Mouse (Mus musculus) small intestine, adult 2 months (tissue): ENCODE measurements around the gene Sgms1.

ENCODE experiments used
- CTCF ChIP-seq: fragments of 200-500 bp; IDR thresholded peaks from 2 replicates; pipeline ENCODE4 v1.5.1; 2012; ENCODE audit warnings: low read depth, mild to moderate bottlenecking, control low read depth, inconsistent platforms, low read length, moderate library complexity, mixed read lengths; ENCODE audit not compliant: insufficient replicate concordance, insufficient read length; ENCODE audit errors: extremely low read depth
- POLR2A ChIP-seq: fragments of 200-500 bp; IDR thresholded peaks from 2 replicates; pipeline ENCODE4 v1.6.1; 2012; ENCODE audit warnings: low read depth, mild to moderate bottlenecking, control low read depth, inconsistent platforms, low read length, moderate library complexity

DNA sequence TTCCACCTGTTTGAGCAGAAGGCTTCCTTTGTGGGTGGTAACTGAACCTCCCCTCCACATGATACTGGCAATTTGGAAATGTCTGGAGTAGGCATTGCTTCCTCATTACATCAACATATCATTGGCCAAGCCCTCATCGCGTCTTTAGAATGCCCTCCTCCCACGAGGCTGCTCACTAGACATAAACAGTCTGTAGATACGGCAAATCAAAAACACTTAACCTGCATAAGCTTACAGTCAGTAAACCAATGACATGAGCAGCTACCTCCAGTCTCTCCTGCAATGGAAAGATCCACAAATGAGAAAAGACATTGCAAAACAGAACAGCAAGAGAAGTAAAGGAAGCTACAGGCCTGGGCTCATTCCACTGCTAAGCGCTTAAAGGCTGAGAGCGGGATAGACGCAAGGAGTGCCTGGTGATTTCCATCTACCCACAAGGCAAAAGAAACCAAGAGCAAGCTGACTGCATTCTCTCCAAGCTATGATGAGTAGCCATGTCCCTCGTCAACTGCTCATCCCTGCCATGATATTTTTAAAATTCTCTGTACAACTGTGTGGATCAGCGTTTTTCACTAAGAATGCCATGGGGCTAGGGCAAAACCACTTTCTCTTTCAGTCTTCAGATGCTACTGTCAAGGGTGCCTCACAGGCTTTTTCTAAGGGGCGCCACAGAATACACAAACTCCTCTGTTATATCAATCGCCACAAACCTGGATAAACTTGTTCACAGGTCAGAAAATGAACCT lies 117.9 kb downstream of the Sgms1 start:
- TF ChIP-seq CTCF, result no peak
- no peak for TF ChIP-seq POLR2A
